Mouse (Mus musculus): ENCODE measurements around the gene Itgam. TPM values are rescaled to one million over a fixed set of nuclear protein-coding genes. Genes with fewer than 3 reads are reported as not detected.

The Itgam gene
- 100 to 1,000 TPM; 810 to 844 TPM for total RNA-seq (2023)

DNA sequence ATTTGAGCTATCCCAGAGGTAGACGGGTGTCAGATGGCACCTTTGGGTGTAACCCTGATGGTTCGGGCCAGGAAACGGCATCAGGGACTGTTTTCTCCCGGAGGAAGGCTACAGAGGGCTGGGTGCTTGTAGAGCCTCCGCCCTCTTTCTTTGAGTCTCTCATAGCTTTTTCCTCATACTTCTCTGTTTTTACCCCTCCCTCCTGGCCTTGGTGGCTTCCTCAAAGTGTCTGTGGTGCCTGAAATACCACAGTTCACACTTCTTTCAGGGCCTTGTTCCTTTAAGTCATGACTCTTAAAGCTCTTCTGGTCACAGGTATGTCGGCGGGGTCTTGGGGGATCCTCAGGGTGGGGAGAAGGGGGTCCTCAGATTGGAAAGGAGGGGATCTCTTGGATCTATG lies at the start of gene Itgam, which contains the start of gene Gm49368:
TSS of gene Itgam (plus strand) at position 185 of the 400 bp plus-strand sequence.
TSS of gene Gm49368 (plus strand) at position 228 of the 400 bp plus-strand sequence.

DNA sequence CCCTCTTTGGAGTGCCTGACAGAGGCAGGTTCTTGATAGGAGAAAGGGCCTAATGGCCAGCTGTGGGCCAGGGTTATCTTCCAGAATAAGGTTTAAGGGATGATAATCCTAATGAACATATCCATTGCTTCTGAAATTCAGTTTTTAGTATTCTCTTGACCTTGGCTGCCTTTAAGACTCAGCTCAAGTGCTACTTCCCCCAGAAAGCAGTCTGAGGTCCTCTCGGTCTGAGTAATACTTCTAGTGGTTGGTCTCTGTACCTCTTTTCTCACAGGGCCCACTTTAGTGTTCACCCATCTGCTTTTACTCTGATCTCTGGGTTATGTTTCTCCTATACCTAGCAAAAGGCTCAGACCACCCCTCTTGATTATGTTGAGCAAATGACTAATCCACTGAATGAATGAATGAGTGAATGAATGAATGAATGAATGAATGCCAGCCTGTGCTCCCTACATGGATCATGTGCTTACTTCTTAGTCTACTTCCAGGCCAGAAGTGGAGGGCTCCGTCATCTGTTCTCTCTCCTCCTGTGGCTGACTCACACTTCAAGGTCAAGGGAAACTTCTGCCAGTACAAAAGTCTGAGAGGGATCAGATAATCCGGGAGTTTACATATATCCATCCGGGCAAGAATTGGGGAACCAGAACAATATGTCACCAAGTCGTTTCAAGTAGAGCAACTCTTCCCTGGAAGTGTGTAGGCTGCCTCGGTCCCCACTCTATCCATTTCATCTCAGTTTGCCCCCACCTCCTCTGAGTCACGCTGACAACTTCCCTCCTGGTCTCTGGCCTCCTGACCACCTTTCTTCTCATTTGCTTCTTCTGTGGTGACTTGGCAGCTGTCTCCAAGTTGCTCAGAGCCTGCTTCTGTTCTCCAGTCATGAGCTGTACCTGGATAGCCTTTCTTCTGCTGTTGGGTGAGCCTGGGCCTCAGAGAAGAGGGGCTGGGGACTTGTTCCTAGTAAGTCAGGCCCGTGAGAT lies 66.6 kb downstream of the Itgam start, which contains the start of gene Itgax:
TSS of gene Itgax (plus strand) at position 807 of the 980 bp plus-strand sequence.

DNA sequence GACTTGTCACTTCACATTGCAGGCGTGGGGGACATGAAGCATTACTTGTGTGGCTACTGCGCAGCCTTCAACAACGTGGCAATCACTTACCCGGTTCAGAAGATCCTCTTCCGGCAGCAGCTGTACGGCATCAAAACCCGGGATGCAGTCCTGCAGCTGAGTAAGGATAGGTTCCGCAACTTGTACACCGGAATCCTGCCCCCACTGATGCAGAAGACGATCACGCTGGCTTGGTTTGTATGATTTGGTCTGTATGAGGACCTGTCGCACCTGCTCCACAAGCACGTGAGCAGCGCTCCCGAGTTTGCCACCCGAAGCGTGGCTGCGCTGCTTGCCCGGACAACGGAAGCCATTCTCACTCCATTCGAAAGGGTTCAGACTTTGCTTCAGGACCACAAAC lies 91.6 kb downstream of the Itgam start, which contains the start of gene Itgad:
TSS of gene Itgad (plus strand) at position 301 of the 400 bp plus-strand sequence.

Other genes with a start within 250 kb of the Itgam start
- gene Stx4a, start 238.3 kb upstream of the Itgam start, total RNA-seq (2023), result 10 to 100 TPM; 61.0 to 71.1 TPM
- not detected for gene Stx1b, start 238.1 kb upstream of the Itgam start, total RNA-seq (2023)
- 10 to 100 TPM; 39.9 to 40.2 TPM for gene Zfp646, start 186.4 kb upstream of the Itgam start, total RNA-seq (2023)
- gene Zfp668, start 185.8 kb upstream of the Itgam start, total RNA-seq (2023), result 1 to 10 TPM; 6.9 to 8.2 TPM
- gene Prss53, start 171.7 kb upstream of the Itgam start, total RNA-seq (2023), result not detected
- not detected for gene Gm21974, start 167.2 kb upstream of the Itgam start, total RNA-seq (2023)
- 10 to 100 TPM in 1 of 2 experiments, 1 to 10 TPM in 1; 8.9 to 10.6 TPM for gene Vkorc1, start 167.0 kb upstream of the Itgam start, total RNA-seq (2023)
- 10 to 100 TPM; 33.7 to 34.8 TPM for gene Bckdk, start 158.6 kb upstream of the Itgam start, total RNA-seq (2023)
- gene Kat8, start 150.1 kb upstream of the Itgam start, total RNA-seq (2023), result 10 to 100 TPM; 16.9 to 19.3 TPM
- gene Prss8, start 132.5 kb upstream of the Itgam start, total RNA-seq (2023), result not detected
- gene Prss36, start 115.9 kb upstream of the Itgam start, total RNA-seq (2023), result 1 to 10 TPM in 1 of 2 experiments, under 1 TPM in 1; 0.73 to 2.2 TPM
- 100 to 1,000 TPM; 381 to 409 TPM for gene Fus, start 95.2 kb upstream of the Itgam start, total RNA-seq (2023)
- gene Pycard, start 68.8 kb upstream of the Itgam start, total RNA-seq (2023), result 10 to 100 TPM; 58.7 to 76.0 TPM
- gene Trim72, start 58.7 kb upstream of the Itgam start, total RNA-seq (2023), result under 1 TPM; 0.42 to 0.57 TPM
- 10 to 100 TPM; 17.9 to 22.6 TPM for gene Gm49368, start within 50 bp of the Itgam start, total RNA-seq (2023)
- 10 to 100 TPM; 18.0 to 27.4 TPM for gene Itgax, start 66.9 kb downstream of the Itgam start, total RNA-seq (2023)
- 1 to 10 TPM; 1.4 to 1.8 TPM for gene Itgad, start 91.7 kb downstream of the Itgam start, total RNA-seq (2023)
- under 1 TPM in 1 of 2 experiments, not detected in 1; 0.93 TPM for gene Cox6a2, start 143.7 kb downstream of the Itgam start, total RNA-seq (2023)
- gene Armc5, start 174.7 kb downstream of the Itgam start, total RNA-seq (2023), result 10 to 100 TPM; 10.5 to 11.5 TPM
- gene 9130023H24Rik, start 175.4 kb downstream of the Itgam start, total RNA-seq (2023), result 1 to 10 TPM; 4.7 to 4.9 TPM
- 1 to 10 TPM in 1 of 2 experiments, under 1 TPM in 1; 0.91 to 1.2 TPM for gene Tgfb1i1, start 184.2 kb downstream of the Itgam start, total RNA-seq (2023)
- gene Slc5a2, start 203.0 kb downstream of the Itgam start, total RNA-seq (2023), result not detected
- gene BC017158, start 235.5 kb downstream of the Itgam start, total RNA-seq (2023), result 10 to 100 TPM; 13.5 to 15.8 TPM